Mouse (Mus musculus) thymus, postnatal 4 days (tissue): ENCODE results near the gene Sec24a.
"Not testable (repeated sequence)": the region's sequence is repeated elsewhere in the genome, so short reads cannot be mapped to it uniquely, and the experiment has no call there.

Source experiments
- DNase-seq: peaks from one replicate; pipeline ENCODE4 v3.0.0; 2021

The Sec24a gene

DNA sequence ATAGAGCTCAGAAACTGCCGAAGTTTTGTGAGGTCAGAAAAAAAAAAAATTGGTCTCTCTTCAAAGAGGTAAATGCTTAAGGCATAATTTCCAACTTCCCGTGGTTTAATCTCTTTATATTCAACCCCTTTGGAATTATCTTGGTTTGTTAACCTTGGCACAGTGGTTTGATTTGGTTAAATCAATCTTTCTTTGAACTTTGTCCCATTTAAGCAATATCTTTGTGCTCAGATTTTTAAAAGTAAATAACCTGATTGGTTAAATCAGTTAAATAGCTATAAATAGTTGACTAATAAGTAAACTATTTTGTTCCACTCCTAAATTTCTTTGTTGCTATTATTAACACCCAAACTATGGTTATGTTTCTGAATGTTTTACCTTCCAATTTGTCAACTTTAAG, 4.2 kb downstream of the Sec24a start:
- no peak for DNase-seq

DNA sequence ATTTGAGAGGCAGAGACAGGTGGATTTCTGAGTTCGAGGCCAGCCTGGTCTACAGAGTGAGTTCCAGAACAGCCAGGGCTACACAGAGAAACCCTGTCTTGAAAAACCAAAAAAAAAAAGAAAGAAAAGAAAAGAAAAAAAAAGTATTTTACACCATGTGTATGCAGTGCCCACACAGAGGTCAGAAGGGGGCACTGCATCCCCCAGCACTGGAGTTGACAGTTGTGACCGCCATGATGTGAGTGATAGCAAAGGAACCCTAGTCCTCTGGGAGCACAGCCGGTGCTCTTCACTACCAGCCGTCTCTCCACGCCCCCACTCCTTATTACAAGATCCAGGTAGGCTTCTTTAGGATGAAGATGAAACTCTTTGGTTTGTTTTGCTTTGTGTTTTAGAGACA, 5.2 kb downstream of the Sec24a start:
- DNase-seq = not testable (repeated sequence)

DNA sequence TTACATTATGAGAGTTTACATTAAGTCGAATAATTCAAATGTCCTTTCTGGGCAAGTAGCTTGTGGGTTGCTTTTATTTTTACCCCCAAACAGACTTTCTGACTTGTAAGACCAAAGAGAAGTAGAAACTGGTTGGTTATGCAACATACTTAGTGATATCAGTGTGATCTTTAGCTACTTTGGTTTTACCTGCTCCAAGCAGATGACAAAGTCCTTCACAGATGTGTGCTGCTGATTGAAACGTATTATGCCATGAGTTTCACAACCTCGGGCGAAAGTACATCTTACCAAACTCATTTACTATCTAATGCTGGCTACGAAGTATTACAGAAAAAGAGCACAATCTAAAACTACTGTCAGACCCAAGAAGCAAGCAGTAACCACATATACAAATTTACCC, 5.8 kb downstream of the Sec24a start:
- no peak for DNase-seq

DNA sequence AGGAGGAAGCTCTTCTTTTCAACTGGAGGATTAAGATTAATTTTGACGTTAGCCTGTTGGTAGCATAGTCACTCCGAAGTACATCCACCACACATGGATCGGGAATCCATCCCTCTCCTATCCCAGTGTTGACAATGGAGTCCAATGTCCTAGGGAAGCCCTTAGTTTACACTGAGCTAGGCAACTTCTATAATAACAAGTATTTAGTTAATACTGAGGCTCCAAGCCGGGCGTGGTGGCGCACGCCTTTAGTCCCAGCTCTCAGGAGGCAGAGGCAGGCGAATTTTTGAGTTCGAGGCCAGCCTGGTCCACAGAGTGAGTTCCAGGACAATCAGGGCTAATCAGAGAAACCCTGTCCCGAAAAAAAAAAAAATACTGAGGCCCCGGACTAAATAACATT, 6.4 kb downstream of the Sec24a start:
- no peak for DNase-seq

DNA sequence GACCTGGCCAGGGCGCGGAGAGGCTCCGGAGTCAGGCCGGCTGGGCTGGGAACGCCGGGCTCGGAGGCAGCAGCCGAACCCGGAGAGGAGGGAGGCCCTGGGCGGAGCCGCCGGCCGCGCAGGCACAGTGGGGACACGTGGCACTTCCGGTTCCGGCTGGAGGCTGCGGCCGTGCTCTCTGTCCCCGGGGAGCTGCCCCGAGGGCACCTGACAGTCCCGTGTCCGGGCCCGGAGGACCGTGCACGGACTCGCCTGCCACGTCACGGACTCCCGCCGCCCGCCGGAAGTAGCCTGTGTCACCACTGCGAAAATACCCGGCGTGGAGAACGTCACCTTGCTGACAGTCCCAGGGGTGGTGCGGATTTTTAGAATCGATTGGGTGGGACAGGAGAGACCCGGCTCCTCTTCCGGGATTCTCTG, 7.1 kb downstream of the Sec24a start:
- peak; percentile 85 for DNase-seq

DNA sequence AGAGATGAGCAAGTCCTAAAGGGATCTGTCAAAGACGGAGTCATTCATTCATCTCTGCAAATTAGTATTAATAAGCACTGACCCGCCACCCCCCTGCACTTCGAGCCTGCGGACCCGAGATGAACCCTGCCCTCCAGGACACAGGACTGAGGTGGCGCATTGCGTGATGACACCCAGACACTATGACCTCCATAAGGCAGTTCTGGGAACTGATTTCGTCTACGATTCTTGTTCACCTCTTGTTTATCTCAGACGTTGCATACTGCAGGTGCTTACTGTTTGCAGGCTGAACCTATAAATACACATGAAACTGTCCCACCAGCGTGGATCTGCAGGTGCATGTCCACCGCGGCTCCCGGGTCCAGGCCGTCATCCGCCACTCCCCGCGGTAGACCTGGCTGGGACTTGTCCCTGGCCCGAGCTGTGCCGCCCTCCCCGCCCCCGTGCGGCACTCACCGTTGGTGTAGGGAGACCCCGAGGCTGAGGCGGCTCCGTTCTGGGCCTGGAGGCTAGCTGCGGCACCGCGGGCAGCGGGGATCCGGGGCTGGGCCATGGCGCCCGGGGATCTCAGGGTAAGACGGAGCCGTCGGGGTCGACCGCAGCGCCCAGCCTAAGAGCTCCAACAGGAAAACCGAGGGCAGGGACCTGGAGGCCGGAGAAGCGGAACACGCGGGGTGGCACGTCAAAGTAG, 7.7 kb downstream of the Sec24a start:
- peak; percentile 76 for DNase-seq

DNA sequence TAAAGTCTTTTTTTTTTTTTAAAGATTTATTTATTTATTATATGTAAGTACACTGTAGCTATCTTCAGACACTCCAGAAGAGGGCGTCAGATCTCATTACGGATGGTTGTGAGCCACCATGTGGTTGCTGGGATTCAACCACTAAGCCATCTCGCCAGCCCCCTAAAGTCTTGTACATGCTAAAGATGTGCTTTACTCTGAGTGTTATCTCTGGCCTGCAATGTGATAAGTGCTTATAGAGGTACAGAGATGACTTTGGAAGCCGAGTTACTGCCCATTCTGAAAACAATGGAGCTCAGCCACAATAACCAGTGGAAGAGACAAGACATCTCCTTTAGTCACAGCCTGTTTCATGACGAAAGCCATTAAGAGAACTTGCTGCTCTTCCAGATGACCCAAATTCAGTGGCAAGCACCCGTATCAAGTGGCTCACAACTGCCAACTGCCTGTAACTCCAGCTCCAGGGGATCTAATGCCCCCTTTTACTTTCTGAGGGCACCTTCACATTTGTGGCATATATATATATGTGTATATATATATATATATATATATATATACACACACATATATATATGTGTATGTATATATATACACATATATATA, 11.7 kb downstream of the Sec24a start:
- not testable (repeated sequence) for DNase-seq

DNA sequence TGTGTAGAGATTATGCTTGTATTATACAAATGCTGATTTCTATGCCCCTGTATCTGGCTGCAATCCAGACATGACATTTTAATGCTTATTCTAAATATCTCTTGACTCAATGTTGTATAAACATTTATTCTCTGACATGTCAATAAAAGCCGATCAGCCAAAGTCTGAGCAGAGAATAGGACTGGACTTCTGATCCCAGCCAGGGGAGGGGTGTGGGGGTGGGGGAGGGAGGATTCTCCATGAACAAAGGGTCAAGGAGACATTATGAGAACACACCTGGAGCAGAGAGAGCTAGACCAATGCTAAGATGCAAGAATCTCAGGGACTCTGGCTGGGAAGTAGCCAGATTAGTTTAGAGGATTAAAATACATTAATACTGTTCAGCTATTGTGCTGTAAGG, 17.3 kb downstream of the Sec24a start:
- no peak for DNase-seq

DNA sequence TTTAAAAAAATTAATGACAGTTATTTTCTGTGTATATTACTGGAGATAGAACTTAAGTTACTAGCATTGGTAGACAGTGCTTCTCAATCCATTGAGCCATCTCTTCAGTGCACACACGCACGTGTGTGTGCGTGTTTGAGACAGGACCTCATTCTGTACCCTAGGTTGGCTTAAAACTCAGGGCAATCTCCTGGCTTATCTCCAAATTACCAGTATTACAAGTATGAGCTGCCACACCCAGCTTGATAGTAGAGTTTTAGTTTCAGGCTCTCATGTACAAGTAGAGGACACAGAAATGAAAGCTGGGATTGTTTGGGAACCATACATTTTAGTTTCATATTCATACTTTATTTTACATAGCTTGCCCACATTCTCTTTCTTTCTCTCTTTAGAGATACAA, 22.7 kb downstream of the Sec24a start:
- no peak for DNase-seq

DNA sequence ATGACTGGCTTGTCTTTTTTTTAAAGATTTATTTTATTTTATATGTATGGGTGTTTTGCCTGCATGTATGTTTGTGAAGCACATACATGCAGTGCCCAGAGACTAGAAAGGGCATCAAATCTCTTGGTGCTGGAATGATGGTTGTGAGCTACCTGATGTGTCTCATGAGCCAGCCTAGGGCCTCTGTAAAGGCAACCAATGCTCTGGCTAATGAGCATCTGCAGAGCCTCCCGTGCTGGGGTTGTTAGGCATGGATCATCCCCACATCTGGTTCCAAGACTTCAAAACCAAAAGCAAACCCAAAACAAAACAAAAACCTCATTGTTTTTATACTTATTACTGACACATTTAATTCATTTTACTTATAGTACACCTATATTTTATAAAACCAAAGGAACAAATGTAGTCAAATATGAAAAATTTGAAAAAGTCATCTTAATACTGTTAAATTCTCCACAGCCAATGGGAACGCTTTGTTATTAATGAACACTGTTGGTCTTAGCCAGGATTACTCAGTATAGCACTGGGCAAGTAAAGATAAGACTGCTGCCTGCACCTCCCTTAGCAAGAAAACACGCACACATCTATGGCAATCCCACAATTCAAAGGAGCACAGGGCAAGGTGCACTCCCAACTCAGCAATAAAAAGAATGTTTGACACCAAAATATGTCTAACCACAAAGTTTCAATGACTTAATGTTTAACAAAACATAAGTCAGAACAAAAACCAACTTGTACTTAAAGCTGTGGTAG, 24.6 kb downstream of the Sec24a start:
- no peak for DNase-seq

DNA sequence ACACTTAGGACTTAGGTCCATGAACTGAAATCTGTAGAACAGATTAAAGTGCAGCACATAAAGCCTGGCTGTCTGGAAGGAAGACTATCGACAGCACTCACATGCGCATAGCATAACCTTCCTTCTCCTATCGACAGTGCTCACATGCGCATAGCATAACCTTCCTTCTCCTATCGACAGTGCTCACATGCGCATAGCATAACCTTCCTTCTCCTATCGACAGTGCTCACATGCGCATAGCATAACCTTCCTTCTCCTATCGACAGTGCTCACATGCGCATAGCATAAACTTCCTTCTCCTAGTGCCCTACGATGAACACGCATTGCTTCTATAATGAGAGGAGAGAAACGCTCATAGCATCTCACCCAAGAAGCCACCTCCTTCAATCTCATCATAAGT, 29.2 kb downstream of the Sec24a start:
- not testable (repeated sequence) for DNase-seq

DNA sequence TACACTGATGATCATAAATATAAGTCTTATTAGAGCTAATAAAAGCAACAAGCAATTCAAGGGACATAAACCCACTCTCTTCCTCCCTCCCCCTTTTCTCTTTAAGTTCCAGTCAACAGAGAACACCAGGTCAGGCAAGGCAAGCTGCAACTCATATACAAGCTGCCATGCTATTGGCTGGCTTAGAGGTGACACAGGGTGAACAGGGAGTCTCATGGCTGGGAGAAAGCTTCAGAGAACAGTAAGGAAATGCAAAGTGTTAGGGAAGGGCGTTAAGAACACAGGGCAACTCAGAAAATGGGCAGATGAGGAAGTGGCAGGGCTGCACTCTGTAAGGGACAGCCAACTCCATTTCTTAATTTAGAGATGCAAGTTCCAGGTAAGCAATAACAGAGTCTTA, 30.6 kb downstream of the Sec24a start:
- DNase-seq = no peak

DNA sequence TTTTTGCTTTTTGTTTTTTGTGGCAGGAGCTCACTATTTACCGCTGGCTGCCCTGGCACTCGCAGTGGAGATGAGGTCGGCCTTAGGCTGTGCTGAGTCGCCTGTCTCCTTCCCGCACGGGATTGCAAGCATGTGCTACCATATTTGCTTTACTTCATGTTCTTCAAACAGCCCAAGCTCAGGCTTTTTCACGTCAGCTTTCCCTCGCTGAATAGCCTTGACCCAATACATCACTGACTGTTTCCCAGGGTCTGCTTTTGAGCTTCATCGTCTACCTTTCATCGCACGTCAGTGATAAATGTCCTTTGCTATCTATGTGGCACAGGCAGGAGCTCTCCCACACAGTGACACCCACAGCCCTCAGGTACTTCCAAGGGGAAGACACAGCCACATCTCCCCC, 42.4 kb downstream of the Sec24a start:
- no peak for DNase-seq

DNA sequence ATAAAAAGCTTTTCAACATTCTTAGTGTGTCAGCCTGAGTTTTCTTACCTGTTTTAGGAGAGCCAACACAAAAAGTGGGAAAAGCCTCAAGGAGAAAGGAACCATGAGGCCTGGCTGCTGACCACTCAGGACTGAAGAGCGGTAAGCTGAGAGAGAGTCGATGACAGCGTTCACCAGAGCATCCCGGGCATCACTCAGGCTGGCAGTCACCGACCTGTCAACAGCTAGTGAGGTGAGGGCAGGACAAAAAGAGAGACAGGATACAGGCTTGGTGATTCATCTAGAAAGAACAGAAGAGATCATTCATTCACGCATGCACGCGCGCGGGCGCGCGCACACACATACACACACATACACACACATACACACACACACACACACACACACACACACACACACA, 56.4 kb downstream of the Sec24a start:
- DNase-seq = no peak

DNA sequence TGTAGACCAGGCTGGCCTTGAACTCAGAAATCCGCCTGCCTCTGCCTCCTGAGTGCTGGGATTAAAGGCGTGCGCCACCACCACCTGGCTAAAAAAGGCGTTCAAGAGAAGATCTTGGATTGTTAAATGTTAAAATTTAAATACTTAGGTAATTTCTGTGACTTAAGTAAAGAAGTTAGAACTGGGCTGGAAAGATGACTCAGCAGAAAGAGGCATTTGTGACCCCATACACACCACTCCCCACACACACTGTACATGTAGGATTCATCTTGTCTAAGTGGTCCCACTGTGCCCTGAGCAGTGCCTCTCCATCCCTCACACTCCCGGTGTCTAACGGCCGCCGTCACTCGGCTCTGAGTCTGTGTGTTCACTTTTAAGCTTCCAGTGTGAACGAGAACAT, 57.0 kb downstream of the Sec24a start:
- DNase-seq = no peak

DNA sequence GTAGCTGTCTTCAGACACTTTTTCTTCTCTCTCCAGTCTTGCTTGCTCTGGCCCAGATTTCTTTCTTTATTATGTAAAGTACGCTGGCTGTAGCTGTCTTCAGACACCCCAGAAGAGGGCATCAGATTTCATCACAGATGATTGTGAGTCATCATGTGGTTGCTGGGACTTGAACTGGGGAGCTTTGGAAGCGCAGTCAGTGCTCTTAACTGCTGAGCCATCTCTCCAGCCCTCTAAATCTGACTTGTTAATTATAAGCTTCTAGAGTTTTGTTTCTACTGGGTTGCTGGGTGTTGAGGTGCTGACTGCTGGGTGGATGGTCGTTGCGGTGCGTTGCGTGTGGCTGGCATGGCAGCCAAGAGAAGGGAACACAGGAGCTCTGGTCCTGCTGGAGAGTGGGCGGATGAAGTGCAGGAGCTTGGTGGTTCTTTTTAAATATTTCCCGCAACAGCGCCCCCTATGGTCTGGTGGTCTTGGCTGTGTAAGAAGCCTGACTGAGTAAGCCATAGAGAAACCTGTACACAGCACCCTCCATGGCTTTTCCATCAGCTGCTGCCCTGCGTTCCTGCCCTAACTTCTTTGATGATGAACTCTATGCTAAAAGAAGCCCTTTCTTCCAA, 59.9 kb downstream of the Sec24a start:
- peak; percentile 70 for DNase-seq

DNA sequence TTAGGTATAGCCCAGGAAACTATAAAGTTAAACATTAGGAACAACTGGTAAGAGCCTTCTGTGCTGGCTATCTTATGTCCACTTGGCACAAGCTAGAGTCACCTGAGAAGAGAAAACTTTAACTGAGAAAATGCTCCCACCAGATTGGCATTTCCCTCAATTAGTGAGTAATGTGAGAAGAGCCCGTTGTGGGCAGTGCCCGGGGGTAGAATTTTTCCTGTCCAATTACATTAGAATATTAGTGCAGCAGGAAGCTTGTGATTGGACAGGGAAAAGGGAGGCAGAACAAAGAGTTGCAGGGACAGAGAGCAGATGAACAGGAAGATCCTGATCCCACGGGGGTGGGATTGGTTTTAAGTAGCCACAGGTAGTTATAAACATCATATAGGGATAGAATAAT, 60.6 kb downstream of the Sec24a start:
- DNase-seq = no peak

DNA sequence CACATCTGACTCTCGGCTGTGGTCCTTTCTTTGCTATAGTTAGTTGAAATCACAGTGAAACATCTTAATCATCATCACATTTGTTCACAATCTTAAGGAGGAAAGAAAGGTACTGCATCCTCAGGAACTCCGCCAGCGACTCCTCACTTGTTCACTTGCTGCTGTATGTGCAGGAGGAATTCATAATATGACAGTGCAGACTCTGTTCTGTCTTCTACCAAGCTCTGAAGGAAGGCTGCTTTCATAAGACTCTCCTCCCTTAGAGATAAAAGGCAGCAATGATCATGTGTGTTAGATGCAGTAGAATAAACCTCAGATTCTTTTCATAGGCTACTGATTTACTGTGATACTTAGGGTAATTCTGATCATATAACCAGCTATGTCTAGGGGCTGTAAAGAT, 68.5 kb downstream of the Sec24a start:
- DNase-seq = no peak

DNA sequence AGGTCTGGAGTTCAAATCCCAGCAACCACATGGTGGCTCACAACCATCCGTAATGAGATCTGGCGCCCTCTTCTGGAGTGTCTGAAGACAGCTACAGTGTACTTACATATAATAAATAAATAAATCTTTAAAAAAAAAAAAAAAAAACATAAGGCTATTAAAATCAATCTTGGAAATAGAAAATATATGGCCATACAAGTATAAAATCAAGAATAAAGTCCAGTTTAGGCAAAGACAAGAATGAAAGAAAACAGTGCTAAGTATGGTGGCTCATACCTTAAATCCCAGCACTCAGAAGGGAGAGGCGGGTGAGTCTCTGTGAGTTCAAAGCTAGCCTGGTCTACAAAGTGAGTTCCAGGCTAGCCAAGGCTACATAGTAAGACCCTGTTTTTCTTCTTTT, 72.8 kb downstream of the Sec24a start:
- DNase-seq = not testable (repeated sequence)

DNA sequence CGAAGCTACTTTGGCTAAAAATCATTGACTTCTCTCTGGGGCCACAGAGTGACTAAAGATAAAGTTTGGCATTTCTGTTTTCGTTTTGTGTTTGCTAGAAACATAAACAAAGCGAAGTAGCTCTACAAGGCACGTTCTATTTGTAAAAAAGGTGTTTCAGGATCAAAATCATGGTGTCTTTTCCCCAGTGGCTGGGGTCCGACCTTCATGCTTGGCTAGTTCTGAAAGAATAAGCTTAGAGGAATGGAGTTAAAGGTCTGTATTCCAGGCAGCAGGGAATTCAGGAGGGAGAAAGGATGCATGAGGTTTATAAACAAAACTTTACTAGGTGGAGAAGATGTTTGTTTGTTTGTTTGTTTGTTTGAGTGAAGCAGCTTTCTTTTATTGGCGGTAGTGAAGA, 74.1 kb downstream of the Sec24a start:
- DNase-seq = no peak

DNA sequence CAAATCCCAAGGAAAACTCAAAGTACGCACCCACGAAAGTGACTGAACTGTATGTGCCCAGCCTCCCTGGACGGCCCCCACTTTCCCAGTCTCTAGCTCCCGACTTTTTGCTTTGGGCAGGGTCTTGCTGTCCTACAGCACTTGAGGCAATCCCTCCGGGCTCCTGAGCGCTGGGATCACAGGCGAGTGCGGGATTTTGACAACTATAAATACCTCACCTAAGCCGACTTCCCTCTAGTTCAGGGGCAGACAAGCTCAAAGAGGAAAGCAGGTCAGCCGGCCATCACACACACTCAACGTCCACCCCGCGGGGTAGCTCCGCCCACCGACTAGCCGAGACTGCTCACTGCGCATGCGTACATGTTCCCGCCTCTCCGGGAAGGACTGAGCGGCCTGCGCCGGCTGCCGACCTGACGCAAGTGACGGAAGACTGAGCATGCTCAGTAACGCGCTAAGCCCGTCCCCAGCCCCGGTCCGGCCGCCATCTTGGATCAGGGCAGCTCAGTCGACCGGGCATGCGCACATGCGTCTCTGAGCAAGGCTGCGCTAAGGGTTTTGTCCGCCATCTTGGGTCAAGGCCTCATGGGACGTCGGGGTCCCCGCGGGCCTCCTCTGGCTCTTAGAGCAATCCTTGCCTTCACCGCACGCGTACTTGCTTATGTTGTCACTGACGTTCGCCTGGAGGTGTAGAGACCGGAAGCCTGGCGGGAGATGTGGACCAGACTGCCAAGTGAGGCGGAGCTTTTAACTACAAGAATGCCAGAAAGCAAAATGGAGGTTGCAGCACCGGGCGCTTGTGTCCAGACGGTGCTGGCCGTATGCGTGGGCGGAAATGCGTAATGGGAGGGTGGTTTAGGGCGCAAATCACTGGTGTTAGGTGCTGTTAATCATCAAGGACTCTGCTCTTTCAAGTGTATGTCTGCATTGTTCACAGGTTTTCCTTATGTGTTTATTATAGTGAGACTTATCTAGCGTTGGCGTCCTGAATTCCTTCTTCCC, 74.8 kb downstream of the Sec24a start, which contains the start of gene 0610009B22Rik:
TSS of gene 0610009B22Rik (minus strand) at position 545 of the 999 bp plus-strand sequence.
- peak; percentile 99 for DNase-seq

DNA sequence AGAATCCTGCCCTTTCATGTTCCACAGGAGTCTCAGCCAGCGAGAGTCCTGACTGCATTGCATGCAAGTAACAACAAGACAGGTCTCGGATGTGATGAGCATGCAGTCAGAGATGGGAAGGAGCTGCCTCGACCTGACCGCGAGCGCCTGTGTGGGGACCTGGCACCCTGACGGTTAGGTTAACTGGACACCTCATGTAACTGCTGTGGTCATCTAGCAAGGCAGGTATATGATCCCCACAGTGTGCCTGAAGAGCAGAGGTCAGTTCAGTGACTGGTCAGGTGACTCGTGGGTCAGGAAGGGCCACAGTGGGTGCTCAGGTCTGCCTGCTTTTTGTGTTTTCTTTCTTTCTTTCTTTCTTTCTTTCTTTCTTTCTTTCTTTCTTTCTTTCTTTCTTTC, 81.5 kb downstream of the Sec24a start:
- peak; percentile 24 for DNase-seq
